ENCODE assay signal across 8 mouse cellular contexts in the genomic region with DNA sequence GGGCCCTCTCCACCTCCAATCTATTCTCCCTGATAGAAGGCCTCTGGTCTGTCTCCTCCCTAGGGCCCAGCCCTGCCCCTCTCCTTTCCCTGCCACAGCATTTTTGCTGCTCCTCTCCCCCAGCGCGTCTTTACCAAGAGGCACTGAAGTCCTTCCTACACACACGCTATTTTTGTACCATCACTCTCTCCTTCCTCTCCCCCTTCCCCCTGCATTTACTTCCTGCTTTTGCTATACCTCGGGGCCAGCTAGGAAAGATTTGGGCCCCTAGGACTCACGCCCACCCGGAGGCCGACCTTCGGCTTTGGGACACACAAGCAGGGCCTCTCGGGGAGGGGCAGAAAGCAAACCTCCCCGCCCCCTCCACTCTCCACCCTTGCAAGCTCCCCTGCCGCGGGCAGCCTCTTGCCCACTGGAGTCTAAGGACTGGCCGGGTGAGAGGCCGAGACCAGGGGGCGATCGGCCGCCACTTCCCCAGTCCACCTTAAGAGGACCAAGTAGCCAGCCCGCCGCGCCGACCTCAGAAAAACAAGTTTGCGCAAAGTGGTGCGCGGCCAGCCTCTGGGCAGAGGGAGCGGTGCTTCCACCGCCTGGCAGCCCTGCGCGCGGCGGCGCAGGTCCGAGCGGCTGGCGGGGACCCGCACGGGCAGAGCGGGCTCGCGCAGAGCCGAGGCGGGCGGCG. TPM values are rescaled to one million over a fixed set of nuclear protein-coding genes. Genes with fewer than 3 reads are reported as not detected.
A peak's percentile ranks its signal among the peaks of the same experiment; 100 is the strongest.
DNase-seq lines count a peak whose midpoint lies in the region; ATAC-seq lines count a peak whose summit lies in the region.

A gene (plus strand): TSS at position 377 of the 682 bp plus-strand sequence.

- WGBS in hindbrain, embryonic 12.5 days: under 1% methylated on average over 42 of the region's 43 CpGs

- peak within 1 kb of the TSS; percentile 85 for H3K4me2 ChIP-seq in hindbrain, embryonic 12.5 days (replicated peaks)

- H3K4me1 ChIP-seq in hindbrain, embryonic 12.5 days: peaks cover 34% of the 10 kb centered on the region

- peak within 1 kb of the TSS; percentile 87 for H3K9ac ChIP-seq in hindbrain, embryonic 12.5 days

- no peaks in the 10 kb centered on the region for H3K9me3 ChIP-seq in hindbrain, embryonic 12.5 days (replicated peaks)

- no peaks in the 10 kb centered on the region for H3K36me3 ChIP-seq in hindbrain, embryonic 12.5 days

- peak; percentile 84 for DNase-seq in R1 (ENCODE audit: low read depth, low spot score)
- DNase-seq in cerebellum, postnatal 4 days (ENCODE audit: low spot score in 2 of 2): peak; percentile 36 to 62
- peak; percentile 79 to 80 for DNase-seq in frontal cortex, postnatal 36 days (ENCODE audit: low spot score in 2 of 2)
- DNase-seq in layer of hippocampus, postnatal 36 days: peak; percentile 77 to 79
- DNase-seq in lung, postnatal 10 days: peak; percentile 82
- peak; percentile 78 for DNase-seq in ovary, postnatal 36 days (ENCODE audit: low spot score)
- peak; percentile 26 for DNase-seq in thymus, postnatal 4 days

- peak within 1 kb of the TSS; percentile 88 for H3K27ac ChIP-seq in hindbrain, embryonic 12.5 days

- H3K4me3 ChIP-seq in hindbrain, embryonic 12.5 days: peak within 1 kb of the TSS; percentile 69

- peak; percentile 85 for ATAC-seq in hindbrain, embryonic 12.5 days (ENCODE audit: low FRiP score)

- H3K27me3 ChIP-seq in hindbrain, embryonic 12.5 days: peaks cover 12% of the 10 kb centered on the region; the same call in 1 of the 2 replicates

RNA-seq across cellular contexts. Expression of the gene that starts here (rescaled TPM):
- 27.5 and 29.2 TPM in 2 replicates for polyA plus RNA-seq in hindbrain, embryonic 12.5 days (2016; fragmentation: Nextera tagmentation; extraction: Ambion mirVana)
- total RNA-seq in layer of hippocampus, postnatal 36 days (2021): 100 to 1,000 TPM; 272 to 282 TPM

Comparison
In these comparisons a context has a peak if more than half of its experiments do, and no peak if none do; other contexts are left out.
1. Peak in every context shown above with its lines: DNase-seq, ATAC-seq, H3K4me3 ChIP-seq and H3K27ac ChIP-seq.
2. DNase-seq: peak in every context shown above with its lines; median percentile 84 in R1; 82 in lung, postnatal 10 days; 80 in frontal cortex, postnatal 36 days; 78 in layer of hippocampus, postnatal 36 days; 78 in ovary, postnatal 36 days; 49 in cerebellum, postnatal 4 days; 26 in thymus, postnatal 4 days.